Mouse (Mus musculus) G1E (cell line): Measurements from ENCODE around the gene Trappc6b. TPM values are rescaled to one million over a fixed set of nuclear protein-coding genes. Genes with fewer than 3 reads are reported as not detected.
A peak's percentile ranks its signal among the peaks of the same experiment; 100 is the strongest.

ENCODE experiments used
- ATAC-seq: 2 replicates; pipeline ENCODE4 v1.8.0; 2016; ENCODE audit warnings: mild to moderate bottlenecking; ENCODE audit not compliant: insufficient number of reproducible peaks, poor library complexity, low FRiP score, severe bottlenecking; ENCODE audit errors: extremely low read depth
- DNase-seq: peaks from one replicate; pipeline ENCODE4 v3.0.0; 2012; ENCODE audit warnings: low spot score
- H3K27me3 ChIP-seq: 2 replicates; pipeline ENCODE4 v1.6.1; 2012; ENCODE audit warnings: mild to moderate bottlenecking, low read length, inconsistent platforms; ENCODE audit not compliant: insufficient read depth
- H3K36me3 ChIP-seq: replicated peaks from 2 replicates; pipeline ENCODE3; 2012; ENCODE audit warnings: mild to moderate bottlenecking, inconsistent platforms
- H3K4me1 ChIP-seq: 2 replicates; pipeline ENCODE4 v1.6.1; 2012; ENCODE audit warnings: low read depth, low read length, inconsistent platforms, mixed read lengths; ENCODE audit not compliant: insufficient read depth
- H3K4me3 ChIP-seq: 2 replicates; pipeline ENCODE4 v1.5.1; 2012; ENCODE audit warnings: low read depth, mild to moderate bottlenecking, inconsistent platforms, low read length, moderate library complexity, mixed read lengths
- H3K9me3 ChIP-seq: replicated peaks from 2 replicates; pipeline ENCODE4 v1.6.1; 2012; ENCODE audit warnings: inconsistent platforms
- CTCF ChIP-seq: IDR thresholded peaks from 2 replicates; pipeline ENCODE4 v1.5.1; 2012; ENCODE audit warnings: low read depth, low read length, inconsistent platforms, mixed read lengths
- GATA1 ChIP-seq: IDR thresholded peaks from 2 replicates; pipeline ENCODE4 v1.6.1; 2012; ENCODE audit warnings: borderline replicate concordance, low read length, inconsistent platforms, mixed read lengths
- GATA2 ChIP-seq: IDR thresholded peaks from 2 replicates; pipeline ENCODE4 v1.6.1; 2012; ENCODE audit warnings: low read depth, low read length, inconsistent platforms, borderline replicate concordance
- POLR2AphosphoS5 ChIP-seq: IDR thresholded peaks from 2 replicates; pipeline ENCODE4 v1.6.1; 2012; ENCODE audit warnings: low read depth, low read length, inconsistent platforms; ENCODE audit not compliant: insufficient replicate concordance
- TAL1 ChIP-seq: conservative IDR thresholded peaks from 2 replicates; pipeline ENCODE4 v1.6.1; 2012; ENCODE audit warnings: low read depth, low read length, inconsistent platforms, mixed read lengths
- polyA plus RNA-seq: library from polyadenylated mRNA; stranded (reverse); fragments of >175 nt; gene quantifications from 2 replicates; pipeline ENCODE4 v1.2.3, GENCODE M21; 2012
- total RNA-seq, 2 experiments: library from RNA; stranded (forward) in 1 of 2; stranded (reverse) in 1 of 2; fragments of 200-1000 nt in 1 of 2; fragments of >200 nt in 1 of 2; fragmentation: Nextera tagmentation in 1 of 2; gene quantifications; 2 replicates each; pipeline ENCODE4 v1.2.3; 2014 to 2017

Trappc6b gene
- total and polyA plus RNA-seq, 3 experiments, result 73.2 to 108 (median 101) TPM

GRCm38 (mm10) chr12:59056222-59056621 lies 5.0 kb downstream of the Trappc6b start:
- Histone ChIP-seq H3K4me3 (no peak overlapping the region), H3K9me3 (no peaks in the 10 kb centered on the region), H3K36me3 (peaks cover 75% of the 10 kb centered on the region), H3K4me1 (peaks cover 68% of the 10 kb centered on the region), H3K27me3 (no peaks in the 10 kb centered on the region)
- DNase-seq, result no peak
- ATAC-seq, result no peak
- TF ChIP-seq GATA2 (no peak), GATA1 (no peak), CTCF (no peak), TAL1 (no peak), POLR2AphosphoS5 (no peak)

GRCm38 (mm10) chr12:59055196-59055850 lies 5.9 kb downstream of the Trappc6b start:
- Histone ChIP-seq H3K36me3 (peaks cover 83% of the 10 kb centered on the region), H3K4me1 (peaks cover 67% of the 10 kb centered on the region), H3K4me3 (no peak overlapping the region), H3K9me3 (no peaks in the 10 kb centered on the region), H3K27me3 (no peaks in the 10 kb centered on the region)
- TF ChIP-seq POLR2AphosphoS5, result no peak
- no peak for TF ChIP-seq CTCF
- no peak for TF ChIP-seq GATA2
- TF ChIP-seq TAL1, result no peak
- no peak for TF ChIP-seq GATA1
- no peak for DNase-seq
- ATAC-seq, result no peak

GRCm38 (mm10) chr12:59053976-59054375 lies 7.3 kb downstream of the Trappc6b start:
- Histone ChIP-seq H3K9me3 (no peaks in the 10 kb centered on the region), H3K36me3 (peaks cover 88% of the 10 kb centered on the region), H3K4me3 (peak overlapping the region; percentile 1; the same call in 1 of the 2 replicates), H3K27me3 (no peaks in the 10 kb centered on the region), H3K4me1 (peaks cover 60% of the 10 kb centered on the region)
- TF ChIP-seq POLR2AphosphoS5, result no peak
- TF ChIP-seq GATA2, result no peak
- TF ChIP-seq GATA1, result no peak
- TF ChIP-seq TAL1, result no peak
- no peak for TF ChIP-seq CTCF
- DNase-seq (no peak), ATAC-seq (no peak)

GRCm38 (mm10) chr12:59053166-59053565 lies 8.1 kb downstream of the Trappc6b start:
- H3K4me1 ChIP-seq, result peaks cover 56% of the 10 kb centered on the region
- peaks cover 88% of the 10 kb centered on the region for H3K36me3 ChIP-seq
- no peaks in the 10 kb centered on the region for H3K9me3 ChIP-seq
- DNase-seq (no peak), ATAC-seq (peak; percentile 69)
- H3K27me3 ChIP-seq, result no peaks in the 10 kb centered on the region
- H3K4me3 ChIP-seq, result no peak overlapping the region
- TF ChIP-seq GATA2, result no peak
- no peak for TF ChIP-seq POLR2AphosphoS5
- 0 out of 2 replicates have a peak, but pooled peaks have one; percentile 23 for TF ChIP-seq TAL1

- no peak for TF ChIP-seq TAL1
- TF ChIP-seq GATA2, result no peak
- no peak for TF ChIP-seq CTCF
- TF ChIP-seq GATA1, result no peak
- Histone ChIP-seq H3K27me3 (no peaks in the 10 kb centered on the region), H3K4me3 (no peak overlapping the region), H3K9me3 (no peaks in the 10 kb centered on the region), H3K36me3 (peaks cover 89% of the 10 kb centered on the region), H3K4me1 (peaks cover 52% of the 10 kb centered on the region)
- DNase-seq (no peak), ATAC-seq (no peak)
Observed at GRCm38 (mm10) chr12:59052470-59052869, 8.8 kb downstream of the Trappc6b start.

- Histone ChIP-seq H3K36me3 (peaks cover 36% of the 10 kb centered on the region), H3K4me3 (no peak overlapping the region), H3K27me3 (no peaks in the 10 kb centered on the region), H3K9me3 (no peaks in the 10 kb centered on the region), H3K4me1 (peaks cover 32% of the 10 kb centered on the region)
- peak; percentile 63 for ATAC-seq
- DNase-seq, result no peak
- TF ChIP-seq POLR2AphosphoS5, result peak; percentile 98
- no peak for TF ChIP-seq GATA2
- TF ChIP-seq GATA1, result no peak
- TF ChIP-seq CTCF, result no peak
- TF ChIP-seq TAL1, result no peak
Observed at GRCm38 (mm10) chr12:59040851-59041250, 20.4 kb downstream of the Trappc6b start.
